Mouse (Mus musculus) embryonic stem cell, embryonic (primary cell): ENCODE data around the gene Hipk4.

Experiments
- CTCF ChIA-PET, 4 experiments: fragments of 300-600 bp in 2 of 4; fragments of 350-600 bp in 2 of 4; sonication (Branson Sonifier 250); formaldehyde crosslinking; loops; one replicate each; lab custom pipeline; 2022; ENCODE audit warnings: inconsistent platforms in 2 of 4; lab: Charles Lee
- POLR2A ChIA-PET, 4 experiments: fragments of 300-600 bp in 2 of 4; fragments of 350-600 bp in 2 of 4; sonication (Branson Sonifier 250); formaldehyde crosslinking; loops; one replicate each; lab custom pipeline; 2022; ENCODE audit warnings: antibody characterized with exemption in 4 of 4, inconsistent platforms in 1 of 4; lab: Charles Lee

Gene Hipk4

GRCm38 (mm10) chr7:27518314-27518713 is 4.8 kb upstream of the Hipk4 start:
- ChIA-PET CTCF (interaction anchor here (0.5 to 5.3 kb wide), 18 partner anchors 8 to 1783 kb away, joined by 3 to 57 read pairs (median 5); partner anchors contain the start of gene Sertad1 (in 1 of the 4)), POLR2A (interaction anchor here in 3 of 4 experiments (0.8 to 6.6 kb wide), 17 partner anchors 8 to 51 kb away, joined by 3 to 97 read pairs (median 5); partner anchors contain the start of gene Sertad1 (in 2 of the 3))

- POLR2A ChIA-PET = interaction anchor here (0.6 to 6.6 kb wide), 65 partner anchors 9 to 324 kb away, joined by 3 to 97 read pairs (median 4); partner anchors contain the start of genes Sertad1 (in 3 of the 4), Akt2 (in 2 of the 4), BC024978 (in 1 of the 4) and Snrpa (in 1 of the 4)
- CTCF ChIA-PET = interaction anchor here (0.6 to 5.3 kb wide), 67 partner anchors 8 to 628 kb away, joined by 3 to 57 read pairs (median 4); partner anchors contain the start of genes Sertad1 (in 2 of the 4), Sertad3 (in 1 of the 4) and Zfp60 (in 1 of the 4)
Observed at GRCm38 (mm10) chr7:27520104-27520503, 3.0 kb upstream of the Hipk4 start.

- ChIA-PET POLR2A (interaction anchor here (0.6 to 6.6 kb wide), 64 partner anchors 9 to 325 kb away, joined by 3 to 97 read pairs (median 4); partner anchors contain the start of genes Sertad1 (in 3 of the 4), Akt2 (in 2 of the 4), BC024978 (in 1 of the 4) and Snrpa (in 1 of the 4)), CTCF (interaction anchor here (0.6 to 5.3 kb wide), 66 partner anchors 7 to 628 kb away, joined by 3 to 57 read pairs (median 4); partner anchors contain the start of genes Sertad1 (in 2 of the 4), Sertad3 (in 1 of the 4) and Zfp60 (in 1 of the 4))
Observed at GRCm38 (mm10) chr7:27520599-27520998, 2.5 kb upstream of the Hipk4 start.

- CTCF ChIA-PET = interaction anchor here in 2 of 4 experiments (0.5 to 1.5 kb wide), 3 partner anchors 16 to 1967 kb away, joined by 3 to 6 read pairs (median 3); no protein-coding TSS in a partner anchor
- POLR2A ChIA-PET = interaction anchor here in 2 of 4 experiments (0.9 to 1.3 kb wide), 3 partner anchors 15 to 242 kb away, joined by 3 to 6 read pairs (median 3); no protein-coding TSS in a partner anchor
Observed at GRCm38 (mm10) chr7:27523805-27524204, 738 bp downstream of the Hipk4 start.

GRCm38 (mm10) chr7:27526039-27526827 is 3.2 kb downstream of the Hipk4 start:
- POLR2A ChIA-PET = interaction anchor here (0.5 to 4.5 kb wide), 38 partner anchors 8 to 231 kb away, joined by 3 to 36 read pairs (median 4); partner anchors contain the start of genes Sertad1 (in 3 of the 4), Akt2 (in 1 of the 4), Sertad3 (in 1 of the 4) and Zfp607b (in 1 of the 4)
- CTCF ChIA-PET = interaction anchor here (0.5 to 6.3 kb wide), 155 partner anchors 8 to 1520 kb away, joined by 3 to 55 read pairs (median 4); partner anchors contain the start of genes Sertad1 (in 3 of the 4), Sertad3 (in 2 of the 4), Shkbp1 (in 2 of the 4) and 2310022A10Rik (in 1 of the 4)

GRCm38 (mm10) chr7:27529070-27529469 is 6.0 kb downstream of the Hipk4 start:
- POLR2A ChIA-PET = interaction anchor here in 3 of 4 experiments (0.7 to 4.5 kb wide), 21 partner anchors 9 to 135 kb away, joined by 3 to 36 read pairs (median 3); partner anchors contain the start of gene Sertad1 (in 1 of the 3)
- CTCF ChIA-PET = interaction anchor here (0.5 to 6.3 kb wide), 17 partner anchors 9 to 244 kb away, joined by 3 to 55 read pairs (median 4); partner anchors contain the start of genes Akt2 (in 1 of the 4) and Ttc9b (in 1 of the 4)

- ChIA-PET CTCF (interaction anchor here in 2 of 4 experiments (0.6 to 6.3 kb wide), 3 partner anchors 13 to 56 kb away, joined by 3 to 55 read pairs (median 3); no protein-coding TSS in a partner anchor), POLR2A (interaction anchor here in 3 of 4 experiments (0.6 to 3.1 kb wide), 8 partner anchors 10 to 44 kb away, joined by 3 to 9 read pairs (median 4); partner anchors contain the start of gene Sertad1 (in 1 of the 3))
Observed at GRCm38 (mm10) chr7:27530937-27531336, 7.9 kb downstream of the Hipk4 start.

GRCm38 (mm10) chr7:27531707-27532106 is 8.6 kb downstream of the Hipk4 start:
- POLR2A ChIA-PET = interaction anchor here in 3 of 4 experiments (1.0 to 2.3 kb wide), 6 partner anchors 10 to 38 kb away, joined by 3 to 7 read pairs (median 4); no protein-coding TSS in a partner anchor
- CTCF ChIA-PET = interaction anchor here in 1 of 4 experiments (1.5 kb wide), 1 partner anchor 23 kb away, joined by 3 read pairs; no protein-coding TSS in a partner anchor

GRCm38 (mm10) chr7:27532480-27533050 is 9.5 kb downstream of the Hipk4 start:
- POLR2A ChIA-PET = interaction anchor here (0.5 to 2.3 kb wide), 9 partner anchors 10 to 48 kb away, joined by 3 to 7 read pairs (median 5); no protein-coding TSS in a partner anchor
- CTCF ChIA-PET = no interaction called here

GRCm38 (mm10) chr7:27535386-27535785 is 12.3 kb downstream of the Hipk4 start:
- POLR2A ChIA-PET = interaction anchor here in 2 of 4 experiments (0.5 to 1.3 kb wide), 3 partner anchors 9 to 99 kb away, joined by 3 to 4 read pairs (median 3); no protein-coding TSS in a partner anchor
- CTCF ChIA-PET = interaction anchor here in 3 of 4 experiments (0.6 to 1.3 kb wide), 3 partner anchors 9 to 74 kb away, joined by 4 to 8 read pairs (median 4); no protein-coding TSS in a partner anchor

- CTCF ChIA-PET = interaction anchor here in 3 of 4 experiments (1.0 to 3.5 kb wide), 3 partner anchors 10 to 97 kb away, joined by 4 to 25 read pairs (median 8); no protein-coding TSS in a partner anchor
- POLR2A ChIA-PET = interaction anchor here in 3 of 4 experiments (0.7 to 4.0 kb wide), 10 partner anchors 9 to 738 kb away, joined by 3 to 36 read pairs (median 6); no protein-coding TSS in a partner anchor
Observed at GRCm38 (mm10) chr7:27536618-27537017, 13.6 kb downstream of the Hipk4 start.

- CTCF ChIA-PET = interaction anchor here (0.7 to 3.7 kb wide), 10 partner anchors 9 to 47 kb away, joined by 3 to 27 read pairs (median 6); no protein-coding TSS in a partner anchor
- POLR2A ChIA-PET = interaction anchor here (0.5 to 4.0 kb wide), 25 partner anchors 9 to 125 kb away, joined by 3 to 36 read pairs (median 4); partner anchors contain the start of genes 2310022A10Rik (in 1 of the 4) and Pld3 (in 1 of the 4)
Observed at GRCm38 (mm10) chr7:27537998-27538397, 14.9 kb downstream of the Hipk4 start.

- ChIA-PET CTCF (interaction anchor here (0.7 to 3.7 kb wide), 7 partner anchors 10 to 846 kb away, joined by 3 to 27 read pairs (median 5); no protein-coding TSS in a partner anchor), POLR2A (interaction anchor here (0.5 to 4.0 kb wide), 19 partner anchors 10 to 1871 kb away, joined by 3 to 36 read pairs (median 4); partner anchors contain the start of genes 2310022A10Rik (in 1 of the 4), BC024978 (in 1 of the 4), Pld3 (in 1 of the 4) and Snrpa (in 1 of the 4))
Observed at GRCm38 (mm10) chr7:27538797-27539196, 15.7 kb downstream of the Hipk4 start.

- CTCF ChIA-PET = interaction anchor here in 2 of 4 experiments (0.6 to 3.7 kb wide), 3 partner anchors 14 to 78 kb away, joined by 3 to 27 read pairs (median 5); partner anchors contain the start of gene Sertad1 (in 1 of the 2)
- POLR2A ChIA-PET = interaction anchor here in 3 of 4 experiments (0.7 to 4.0 kb wide), 5 partner anchors 10 to 36 kb away, joined by 3 to 36 read pairs (median 8); no protein-coding TSS in a partner anchor
Observed at GRCm38 (mm10) chr7:27540521-27540920, 17.5 kb downstream of the Hipk4 start.

GRCm38 (mm10) chr7:27540935-27541334 is 17.9 kb downstream of the Hipk4 start:
- ChIA-PET CTCF (interaction anchor here in 1 of 4 experiments (1.4 to 2.3 kb wide), 2 partner anchors 14 to 54 kb away, joined by 3 to 15 read pairs; partner anchors contain the start of gene Sertad1), POLR2A (interaction anchor here in 2 of 4 experiments (0.8 to 2.6 kb wide), 5 partner anchors 10 to 33 kb away, joined by 3 to 17 read pairs (median 8); partner anchors contain the start of genes 2310022A10Rik (in 1 of the 2) and Pld3 (in 1 of the 2))

- POLR2A ChIA-PET = interaction anchor here in 3 of 4 experiments (0.6 to 2.6 kb wide), 12 partner anchors 12 to 118 kb away, joined by 3 to 17 read pairs (median 4); partner anchors contain the start of genes 2310022A10Rik (in 1 of the 3) and Pld3 (in 1 of the 3)
Observed at GRCm38 (mm10) chr7:27541431-27541830, 18.4 kb downstream of the Hipk4 start.

More at GRCm38 (mm10) chr7:27541431-27541830, 18.4 kb downstream of the Hipk4 start:
- CTCF ChIA-PET = interaction anchor here in 2 of 4 experiments (1.2 to 2.3 kb wide), 4 partner anchors 15 to 66 kb away, joined by 3 to 15 read pairs (median 5); partner anchors contain the start of gene Sertad1 (in 1 of the 2)
